Mouse (Mus musculus): ENCODE results near the gene Ovol3.

DNA sequence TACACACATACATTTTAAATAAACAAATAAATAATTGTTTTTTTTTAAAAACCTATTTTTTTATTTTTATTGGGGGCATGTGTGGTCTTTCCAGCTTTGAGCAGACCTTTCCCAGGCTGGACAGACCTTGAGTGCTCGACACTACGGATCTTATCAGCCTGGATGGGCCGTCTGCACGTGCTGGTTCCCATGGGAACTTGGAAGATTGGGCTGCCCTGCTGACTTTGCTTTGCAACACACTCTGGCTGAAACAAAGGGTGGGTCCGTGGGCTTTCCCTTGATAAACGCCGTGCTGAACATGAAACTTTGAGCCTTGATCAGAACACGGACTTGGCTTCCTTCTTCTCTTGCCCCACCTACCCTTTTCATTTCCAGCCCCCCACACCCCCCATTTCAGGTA, 31.1 kb downstream of the Ovol3 start:
- TF ChIP-seq CTCF (IDR thresholded peaks at IDR 0.05; ENCODE audit: control insufficient read depth, insufficient read depth, insufficient read length) (no peak), MYOD1 (IDR thresholded peaks at IDR 0.05; ENCODE audit: control insufficient read depth, insufficient read length, low read depth) (no peak), USF1 (IDR thresholded peaks at IDR 0.05; ENCODE audit: low read depth) (no peak), CEBPB (IDR thresholded peaks at IDR 0.05; ENCODE audit: low read depth) (no peak), MYOG (IDR thresholded peaks at IDR 0.05; ENCODE audit: control insufficient read depth, extremely low read depth, insufficient read length) (no peak), FOSL1 (IDR thresholded peaks at IDR 0.05; ENCODE audit: insufficient read depth, low read length, poor library complexity, severe bottlenecking) (no peak), MAX (IDR thresholded peaks at IDR 0.05) (no peak)
